Mouse (Mus musculus) layer of hippocampus, adult 9-10 months (tissue): Measurements from ENCODE around the gene Gm49721.
"Not testable (repeated sequence)": the region's sequence is repeated elsewhere in the genome, so short reads cannot be mapped to it uniquely, and the experiment has no call there.

Experiments used
- DNase-seq: peaks from one replicate; pipeline ENCODE4 v3.0.0; 2022; ENCODE audit warnings: low spot score

Gene Gm49721

DNA sequence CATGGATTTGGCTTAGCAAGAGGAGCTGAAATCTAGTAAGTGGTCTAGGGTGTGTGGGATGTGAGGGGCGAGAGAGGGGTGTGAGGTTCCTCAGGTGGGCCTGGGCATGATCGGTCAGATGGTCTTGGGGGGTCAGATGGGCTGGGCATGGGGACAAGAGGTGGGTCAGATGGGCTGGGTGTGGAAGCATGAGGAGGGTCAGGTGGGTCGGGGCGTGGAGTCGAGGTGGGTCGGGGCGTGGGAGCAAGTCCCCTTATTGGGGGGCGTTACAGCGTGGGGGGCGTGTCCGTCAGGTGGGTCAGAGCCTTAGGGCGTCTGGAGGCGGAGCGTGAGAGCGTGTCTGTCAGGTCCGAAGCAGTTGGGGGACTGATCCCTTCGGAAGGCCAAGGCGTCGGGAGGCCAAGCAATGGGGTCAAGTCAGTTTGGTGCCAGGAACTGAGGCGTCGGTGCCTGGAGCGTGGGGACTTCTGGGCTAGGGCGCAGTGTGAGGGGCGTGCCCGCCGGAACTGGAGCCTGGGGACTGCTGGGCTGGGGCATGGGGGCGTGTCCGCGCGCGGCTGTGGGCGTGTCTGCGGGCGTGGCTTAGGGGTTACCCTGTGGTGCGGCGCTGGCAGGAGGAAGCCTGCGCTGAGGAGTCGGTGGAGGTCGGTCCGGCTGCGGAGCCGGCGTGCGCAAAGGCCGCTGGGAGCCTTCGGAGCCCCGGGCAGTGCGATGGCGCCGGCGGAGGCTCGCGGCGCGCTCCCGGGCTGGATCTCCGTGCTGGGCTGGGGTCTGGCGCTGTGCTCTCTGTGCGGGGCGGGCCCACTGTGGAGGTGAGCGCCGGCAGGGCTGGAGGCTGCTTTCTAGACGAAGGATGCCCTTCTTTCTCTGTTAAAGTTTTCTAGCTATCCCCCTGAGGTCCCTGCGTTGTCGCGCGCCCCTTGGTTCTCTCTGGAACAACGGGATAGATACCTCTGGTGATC, at the start of gene Gm49721:
Gene Gm49721, plus strand, starts transcription at position 618 of the 962 bp plus-strand sequence.
- DNase-seq, result not testable (repeated sequence)

DNA sequence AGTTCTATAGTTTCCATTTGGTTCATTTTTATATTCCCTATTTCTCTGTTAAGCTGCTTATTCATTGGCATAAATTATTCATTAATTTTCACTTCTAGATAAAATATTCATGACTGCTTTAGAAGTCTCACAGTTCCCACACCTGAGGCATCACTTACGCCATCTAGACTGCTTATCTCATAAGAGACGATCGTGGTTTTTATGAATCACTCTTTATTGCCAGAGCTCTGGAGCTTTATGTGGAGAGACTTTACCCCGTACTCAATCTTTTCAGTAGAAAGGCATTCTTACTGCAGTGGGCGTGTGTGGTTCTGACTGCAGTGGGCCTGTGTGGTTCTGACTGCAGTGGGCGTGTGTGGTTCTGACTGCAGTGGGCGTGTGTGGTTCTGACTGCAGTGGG, 47.1 kb upstream of the Gm49721 start:
- not testable (repeated sequence) for DNase-seq

DNA sequence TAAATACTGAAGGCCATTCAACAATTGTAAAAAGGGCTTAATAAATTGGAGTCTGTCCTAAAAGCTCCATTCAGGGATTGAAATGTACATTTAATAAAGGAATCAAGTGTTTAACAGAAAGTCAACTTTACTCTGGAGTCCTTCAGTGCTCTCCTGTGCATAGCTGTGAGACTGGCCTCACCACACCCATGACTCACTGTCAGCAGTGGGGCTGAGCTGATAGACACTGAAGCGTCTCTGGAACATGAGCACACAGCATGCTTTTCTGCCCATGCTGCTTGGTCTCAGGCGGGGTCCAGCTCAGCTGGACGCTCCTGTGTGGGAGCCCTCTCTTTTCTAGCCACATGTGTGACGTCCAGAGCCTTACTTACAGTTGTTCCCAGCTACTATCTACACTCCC, 36.1 kb upstream of the Gm49721 start:
- not testable (repeated sequence) for DNase-seq

DNA sequence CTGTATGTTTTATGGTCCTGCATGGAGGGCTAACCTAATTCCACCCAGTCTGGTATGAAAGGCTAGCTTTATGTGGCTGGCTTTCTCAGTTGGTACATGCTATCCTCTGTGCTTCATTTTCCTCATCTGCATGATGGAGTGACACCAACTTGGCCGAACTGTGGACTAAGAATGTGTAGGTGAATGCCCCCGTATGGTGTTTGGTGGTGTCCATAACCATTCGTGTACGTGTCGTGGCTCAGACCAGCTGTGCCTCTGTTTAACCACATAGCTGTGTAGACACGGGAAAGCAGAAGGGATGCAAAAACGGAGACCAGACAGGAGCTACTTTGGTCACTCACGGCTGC, 31.1 kb upstream of the Gm49721 start:
- DNase-seq, result not testable (repeated sequence)

DNA sequence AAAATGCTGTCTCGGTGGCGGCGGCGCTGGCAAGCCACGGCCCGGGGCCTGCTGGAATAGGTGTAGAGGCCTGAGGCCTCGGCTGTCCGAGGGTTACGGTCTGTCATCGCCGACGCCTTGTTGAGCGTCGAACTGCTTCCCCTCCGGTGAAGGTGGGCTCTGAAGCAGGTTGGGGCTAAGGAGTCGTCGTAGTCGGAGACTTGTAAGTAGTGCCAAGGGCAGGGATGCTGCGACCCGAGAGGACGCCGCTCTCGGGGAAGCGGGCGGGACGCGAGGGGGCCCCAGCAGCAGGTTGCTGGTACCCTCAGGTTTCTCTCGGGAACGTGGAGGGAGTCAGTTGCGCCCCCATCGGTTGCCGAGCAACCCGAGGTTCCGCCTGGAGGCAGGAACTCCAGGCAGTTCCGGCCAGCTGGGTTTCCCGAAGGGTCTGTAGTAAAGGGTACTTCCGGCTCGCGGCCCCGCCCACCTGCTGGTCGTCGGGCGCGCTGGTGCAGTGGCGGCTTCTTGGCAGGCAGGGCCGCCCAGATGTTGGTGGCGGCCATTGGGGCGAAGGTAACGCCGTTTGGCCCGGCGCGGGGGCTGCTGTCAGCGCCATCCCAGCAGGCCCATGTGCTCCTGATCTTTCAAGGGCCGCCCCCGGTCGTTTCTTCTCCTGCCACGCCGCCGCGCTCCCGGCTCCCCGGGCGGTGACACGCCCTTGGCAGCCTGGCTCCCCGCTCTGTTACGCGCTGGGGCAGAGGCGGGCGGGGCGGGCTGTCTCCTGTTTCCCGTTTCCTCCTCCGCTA, 30.5 kb upstream of the Gm49721 start, which contains the start of gene Rsph3b:
Gene Rsph3b, minus strand, starts transcription at position 699 of the 785 bp plus-strand sequence.
- peak; percentile 68 for DNase-seq

DNA sequence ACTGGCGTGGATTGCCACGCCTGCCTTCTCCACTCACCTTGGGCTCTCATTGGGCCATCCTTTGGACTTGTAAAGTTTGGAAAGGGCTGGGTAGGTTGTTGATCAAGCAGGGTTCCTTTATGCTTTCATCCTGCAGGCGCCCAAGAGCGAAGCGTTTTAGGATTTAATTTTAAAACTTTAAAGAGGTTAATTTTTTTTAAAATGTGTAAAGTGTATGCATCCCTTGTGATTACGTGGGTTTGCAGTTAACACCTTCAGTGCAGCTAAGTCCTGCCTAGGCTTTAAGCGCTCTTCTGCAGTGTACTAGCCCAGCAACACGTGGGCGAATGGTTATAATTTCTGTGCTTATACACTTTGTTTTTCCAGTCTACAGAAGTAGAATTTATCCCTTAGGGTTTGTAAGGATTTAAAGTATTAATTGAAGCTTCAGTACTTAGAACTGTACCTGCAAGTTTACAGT, 29.9 kb upstream of the Gm49721 start:
- not testable (repeated sequence) for DNase-seq

DNA sequence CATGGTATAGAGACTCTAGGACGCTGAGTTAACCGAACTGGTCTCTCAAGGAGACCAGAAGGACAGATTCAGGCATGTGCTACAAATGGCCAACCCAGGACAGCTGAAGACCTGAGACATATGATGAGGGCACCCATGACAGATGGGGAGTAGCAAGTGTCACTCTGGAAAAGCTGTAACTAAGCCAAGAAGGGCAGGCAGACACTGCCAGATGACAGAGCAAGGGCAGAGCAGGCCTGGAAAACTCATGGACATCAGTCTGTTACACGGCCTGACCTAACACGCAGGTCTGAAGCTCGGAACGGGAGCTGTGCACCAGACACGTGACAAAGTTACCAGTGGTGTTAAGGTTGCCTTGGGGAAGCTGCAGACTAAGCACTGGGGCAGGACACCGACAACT, 19.8 kb upstream of the Gm49721 start:
- DNase-seq, result not testable (repeated sequence)

DNA sequence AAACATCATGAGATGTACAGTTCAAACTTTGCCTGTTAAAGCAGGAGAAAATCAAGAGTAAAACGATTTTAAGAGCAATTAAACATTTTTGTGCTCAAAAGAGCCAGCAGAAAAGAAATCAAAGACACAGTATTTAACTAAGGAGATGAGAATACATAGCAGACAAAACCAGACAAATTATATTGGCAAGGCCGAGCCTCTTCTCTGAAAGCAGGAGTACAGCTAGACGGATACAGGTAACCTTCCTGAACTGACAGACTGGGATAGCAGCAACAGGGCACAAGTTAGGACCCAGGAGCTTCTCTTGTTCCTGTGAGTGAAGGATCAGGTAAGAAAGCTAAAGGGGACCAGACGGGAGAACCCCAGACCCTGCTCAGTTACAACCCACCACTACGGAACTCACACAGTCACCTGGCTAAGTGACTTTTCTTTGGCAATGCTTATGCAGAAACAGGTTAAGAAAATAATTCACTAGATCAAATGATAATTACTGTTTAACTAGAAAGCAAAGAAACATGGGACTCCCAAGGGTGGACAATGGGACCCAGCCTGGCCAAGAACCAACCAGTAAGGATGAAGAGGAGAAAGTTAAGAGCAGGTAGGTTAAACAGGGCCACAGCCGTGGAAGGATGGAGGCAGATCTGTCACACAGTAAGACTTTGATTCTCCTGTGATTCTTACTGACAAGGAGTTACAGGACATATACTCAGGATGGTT, 19.0 kb upstream of the Gm49721 start:
- DNase-seq, result not testable (repeated sequence)

DNA sequence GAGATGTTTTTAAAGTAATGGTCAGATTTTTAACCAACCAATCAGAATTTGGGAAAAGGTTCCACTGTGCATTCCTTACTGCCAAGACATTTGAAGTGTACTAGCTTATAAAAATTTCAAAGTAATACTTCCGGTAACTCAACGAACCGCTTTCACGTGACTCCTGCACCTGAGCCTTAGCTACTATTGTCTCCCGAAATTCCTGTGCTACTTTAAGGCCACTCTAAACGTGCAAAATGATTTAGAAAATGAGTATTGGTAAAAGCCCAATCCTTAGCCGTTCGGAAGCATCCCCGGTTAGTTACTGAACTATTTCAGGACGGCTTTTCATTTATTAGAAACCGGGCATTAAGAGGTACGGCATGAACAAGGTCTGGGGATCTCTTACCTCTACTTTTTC, 18.4 kb upstream of the Gm49721 start:
- DNase-seq, result not testable (repeated sequence)

DNA sequence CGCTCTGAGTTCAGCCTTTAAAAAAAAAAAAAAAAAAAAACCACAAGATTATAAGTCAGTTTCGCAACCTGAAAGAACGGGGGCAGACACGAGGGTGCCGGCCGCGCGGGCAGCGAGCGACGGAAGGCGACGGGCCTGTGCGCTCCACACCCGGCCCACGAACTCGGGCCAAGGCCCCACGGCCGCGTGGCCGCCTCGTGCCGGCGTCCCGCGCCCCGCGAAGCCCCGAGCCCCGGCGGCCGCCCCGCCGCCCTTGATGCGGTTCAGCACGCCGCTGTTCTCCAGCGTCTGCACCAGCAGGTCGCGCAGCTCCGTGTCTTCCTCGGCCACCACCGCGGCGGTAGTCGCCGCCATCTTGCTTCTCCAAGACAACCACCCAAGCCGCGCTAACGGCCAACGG, 17.9 kb upstream of the Gm49721 start, which contains the start of gene Tagap1:
Gene Tagap1, minus strand, starts transcription at position 381 of the 400 bp plus-strand sequence.
- DNase-seq, result not testable (repeated sequence)

DNA sequence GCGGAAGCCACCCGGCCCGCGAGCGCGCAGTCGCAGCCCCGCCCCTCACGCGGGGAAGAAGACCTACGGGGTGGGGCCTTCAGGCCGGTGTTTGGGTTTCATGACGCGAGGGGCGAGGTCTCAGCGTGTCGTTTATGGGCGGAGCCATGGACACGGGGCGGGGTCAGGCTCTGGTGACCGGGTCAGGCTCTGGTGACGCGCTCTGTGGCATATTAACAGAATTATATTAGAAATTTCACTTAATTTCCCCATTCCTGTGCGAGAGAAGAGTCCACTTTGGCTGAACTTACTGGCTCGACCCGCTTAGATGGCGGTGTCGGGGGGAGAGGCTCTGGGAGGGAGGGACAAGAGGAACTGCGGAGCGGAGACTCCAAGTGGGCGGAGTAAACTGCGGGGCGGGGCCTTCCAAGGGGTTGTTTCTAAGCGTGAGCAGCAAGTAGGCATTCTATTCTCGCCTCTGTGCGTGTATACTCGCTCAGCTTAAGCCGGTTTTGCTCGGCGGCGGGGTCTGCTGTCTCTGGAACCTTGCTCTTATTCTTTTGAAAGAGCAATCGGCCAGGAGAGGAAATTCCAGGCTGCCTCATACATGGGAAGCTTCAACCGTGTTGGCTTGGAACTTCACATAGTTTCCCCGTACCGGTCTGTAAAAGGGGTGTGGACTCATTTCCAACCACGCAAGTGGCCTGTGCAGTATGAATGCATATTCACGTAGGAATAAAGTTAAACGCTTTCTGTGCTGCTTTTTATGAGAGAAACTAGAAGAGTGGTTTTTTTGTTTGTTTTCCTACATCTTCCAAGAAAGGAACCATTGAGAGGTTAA, 17.3 kb upstream of the Gm49721 start:
- DNase-seq, result peak; percentile 31

DNA sequence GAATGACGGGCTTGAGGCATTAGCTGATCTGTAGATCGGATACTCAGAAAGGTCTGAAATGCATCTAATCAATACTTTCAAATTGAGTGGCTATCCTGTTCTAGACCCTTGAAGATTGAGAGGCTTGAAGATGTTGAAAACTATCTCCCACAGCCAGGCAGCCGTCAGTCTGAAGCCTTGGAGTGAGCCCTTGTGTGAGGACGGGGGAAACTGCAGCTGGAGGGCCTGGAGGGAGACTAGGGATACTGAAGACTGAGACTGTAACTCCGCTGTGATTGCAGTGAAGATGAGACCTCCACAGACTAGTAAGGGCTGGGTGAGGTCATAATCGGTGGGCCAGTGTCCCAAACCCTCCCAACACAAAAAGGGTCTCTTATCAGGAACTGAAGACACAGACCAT, 16.4 kb upstream of the Gm49721 start:
- DNase-seq, result not testable (repeated sequence)

DNA sequence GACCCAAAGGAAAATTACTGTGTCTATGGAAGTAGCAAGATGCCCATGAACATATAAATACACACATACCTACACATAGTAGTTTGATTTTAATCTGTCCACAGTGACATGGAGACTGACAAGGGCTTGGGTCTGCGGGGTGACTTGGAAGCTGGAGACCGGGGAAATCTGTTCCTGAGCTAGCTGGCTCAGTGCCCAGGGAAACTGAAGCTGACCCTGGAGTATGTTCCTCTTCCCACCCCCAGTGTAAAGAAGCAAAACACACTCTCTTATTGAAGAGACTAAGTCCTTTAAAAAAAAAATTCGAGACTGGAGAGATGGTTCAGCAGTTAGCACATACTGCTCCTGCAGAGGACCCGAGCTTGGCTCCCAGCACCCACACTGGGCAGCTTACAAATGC, 15.8 kb upstream of the Gm49721 start:
- DNase-seq, result not testable (repeated sequence)

DNA sequence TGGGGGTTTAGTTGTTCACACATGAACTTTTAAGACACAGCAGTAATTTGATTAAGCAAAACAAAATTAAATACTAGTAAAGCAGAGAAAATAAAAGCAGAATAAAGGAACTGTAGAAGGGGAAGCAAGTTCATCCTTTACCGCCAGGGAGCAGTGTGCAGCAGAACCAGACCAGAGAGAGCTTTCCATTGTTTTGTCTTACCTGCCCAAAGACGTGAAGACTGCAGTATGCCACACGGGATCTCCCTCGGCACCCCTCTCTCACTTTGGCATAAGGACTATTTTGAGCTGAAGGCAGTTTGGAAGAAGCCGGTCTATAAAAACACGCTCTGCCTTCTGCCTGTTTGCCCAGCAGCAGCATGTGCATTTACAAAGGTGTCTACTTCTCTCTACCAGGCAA, 13.3 kb upstream of the Gm49721 start:
- not testable (repeated sequence) for DNase-seq

DNA sequence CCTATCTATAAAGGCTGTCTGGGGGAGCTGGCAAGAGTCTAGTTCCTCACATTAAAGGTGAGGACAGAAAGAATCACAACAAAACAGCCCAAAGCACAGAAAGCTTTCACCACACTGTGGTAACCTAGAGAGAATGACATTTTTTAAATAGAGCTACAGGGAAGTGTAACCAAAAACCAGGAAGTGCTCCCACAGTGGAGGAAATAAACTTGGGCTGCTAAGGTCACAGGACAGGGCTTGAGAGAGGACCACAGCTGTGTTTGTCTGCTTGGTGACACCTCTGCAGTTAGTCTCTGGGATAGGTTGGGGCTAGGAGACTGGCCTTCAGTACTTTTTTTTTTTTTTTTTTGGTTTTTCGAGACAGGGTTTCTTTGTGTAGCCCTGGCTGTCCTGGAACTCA, 11.0 kb upstream of the Gm49721 start:
- DNase-seq, result not testable (repeated sequence)

DNA sequence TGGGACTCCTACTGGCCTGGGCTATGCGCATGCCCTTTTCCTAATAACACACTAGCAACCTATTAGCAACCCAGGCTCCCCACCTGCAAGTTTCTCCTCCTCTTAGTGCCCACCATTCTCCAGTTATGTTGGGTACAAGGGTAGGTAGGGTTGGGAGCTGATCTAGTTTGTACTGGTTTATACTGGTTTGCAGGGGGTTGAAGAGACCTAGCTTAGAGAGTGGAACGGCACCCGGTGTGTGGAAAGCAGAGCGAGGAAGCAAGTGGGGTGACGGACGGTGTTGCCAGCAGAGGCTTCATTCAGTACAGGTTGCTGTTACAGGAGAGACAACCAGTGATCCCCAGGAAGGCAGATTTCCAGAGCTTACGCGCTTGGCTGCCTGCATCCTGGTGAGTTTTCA, 8.4 kb upstream of the Gm49721 start, which contains the start of gene Rnaset2b:
Gene Rnaset2b, plus strand, starts transcription at position 301 of the 400 bp plus-strand sequence.
- not testable (repeated sequence) for DNase-seq

DNA sequence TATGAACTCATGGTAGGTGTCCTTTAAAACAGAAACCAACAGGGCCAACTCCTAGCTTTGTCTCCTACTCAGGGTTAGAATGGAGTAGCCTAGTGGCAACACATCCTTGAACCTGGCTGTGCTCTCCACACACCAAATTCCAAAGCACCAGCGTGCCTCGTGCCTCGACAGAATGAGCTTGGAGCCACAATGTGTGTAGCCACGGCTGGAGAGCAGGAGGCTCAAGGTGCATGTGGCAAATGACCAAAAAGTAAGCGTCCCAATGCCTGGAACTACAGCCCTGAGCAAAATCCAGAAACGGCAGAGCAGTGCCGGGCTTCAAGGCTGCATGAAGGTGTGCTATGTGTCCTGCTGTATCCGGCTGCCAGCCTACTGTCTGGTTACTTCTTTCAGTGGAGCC, 7.5 kb upstream of the Gm49721 start:
- DNase-seq, result not testable (repeated sequence)

DNA sequence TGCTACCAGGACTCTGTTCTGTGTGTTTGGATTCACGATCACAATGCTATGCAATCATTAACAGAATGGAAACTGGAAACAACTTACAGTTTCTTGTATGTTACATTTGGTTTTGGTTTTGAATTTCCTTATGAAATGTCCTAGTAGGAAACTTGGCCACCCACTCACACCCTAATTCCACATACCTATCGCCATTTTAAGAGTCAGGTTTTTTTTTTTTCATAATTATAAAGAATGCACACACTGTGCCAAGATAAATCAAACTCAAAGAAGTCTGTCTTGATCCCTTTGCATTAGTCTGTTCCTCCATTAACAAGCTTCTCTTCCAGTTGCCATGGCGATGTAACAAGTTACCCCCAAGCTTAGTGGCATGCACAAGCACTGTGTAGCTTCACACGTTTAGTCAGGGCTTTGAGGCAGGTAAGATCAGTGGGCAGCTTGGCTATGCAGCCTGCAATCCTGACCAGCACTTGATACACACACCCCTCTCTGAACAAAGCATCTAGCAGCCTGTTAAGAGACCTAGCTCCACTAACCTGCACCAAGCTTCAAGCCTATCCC, 5.8 kb upstream of the Gm49721 start:
- DNase-seq, result not testable (repeated sequence)

DNA sequence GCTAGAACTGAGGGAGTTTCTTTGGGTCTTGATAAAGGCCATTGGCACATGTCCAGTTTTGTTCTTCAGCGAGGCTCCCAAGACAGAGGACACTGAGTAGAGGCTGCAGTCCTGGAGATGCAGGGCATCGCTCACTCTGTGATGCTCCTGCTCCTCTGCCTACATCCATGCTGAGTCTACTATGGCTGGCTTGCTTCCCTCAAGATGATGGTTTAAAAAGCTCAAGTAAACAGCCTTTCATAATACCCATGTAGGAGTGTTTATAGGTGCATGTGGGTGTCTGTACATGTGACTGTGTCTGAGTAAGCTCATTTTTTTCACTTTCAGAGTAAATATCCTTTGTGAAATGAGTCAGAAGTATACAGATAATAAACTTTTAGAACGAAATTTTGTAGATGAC, 3.7 kb upstream of the Gm49721 start:
- not testable (repeated sequence) for DNase-seq

DNA sequence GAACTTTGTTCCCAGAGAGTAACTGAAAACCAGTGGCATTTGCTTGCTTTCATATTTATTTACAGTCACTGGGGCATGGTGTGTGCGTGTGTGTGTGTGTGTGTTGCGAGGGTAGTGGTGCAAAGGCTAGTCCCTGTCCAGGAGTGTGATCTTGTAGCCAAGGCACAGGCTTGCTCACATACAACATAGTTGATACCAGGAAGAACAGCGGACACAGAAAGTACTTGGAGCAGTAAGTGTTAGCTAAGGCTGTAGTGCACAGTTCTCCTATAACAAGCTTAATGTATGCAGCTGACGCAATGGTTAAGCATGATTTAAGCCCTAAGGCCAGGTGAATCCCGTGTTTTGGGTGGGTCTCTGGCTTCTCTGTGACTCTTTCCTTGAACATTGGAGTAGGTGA, 676 bp downstream of the Gm49721 start:
- not testable (repeated sequence) for DNase-seq
